Mouse (Mus musculus): ENCODE data around the gene Gm428. TPM values are rescaled to one million over a fixed set of nuclear protein-coding genes. Genes with fewer than 3 reads are reported as not detected.

The Gm428 gene
- polyA plus RNA-seq (2014; fragmentation: Illumina TruSeq; extraction: RNeasy Lipid Tissue Mini Kit (QIAGEN cat#74804); ENCODE audit: low read depth, low replicate concordance), result not detected

GRCm38 (mm10) chr4:73683216-73683615 is at the start of gene Gm428:
Gm428 (plus strand) TSS chr4:73683516.

DNA sequence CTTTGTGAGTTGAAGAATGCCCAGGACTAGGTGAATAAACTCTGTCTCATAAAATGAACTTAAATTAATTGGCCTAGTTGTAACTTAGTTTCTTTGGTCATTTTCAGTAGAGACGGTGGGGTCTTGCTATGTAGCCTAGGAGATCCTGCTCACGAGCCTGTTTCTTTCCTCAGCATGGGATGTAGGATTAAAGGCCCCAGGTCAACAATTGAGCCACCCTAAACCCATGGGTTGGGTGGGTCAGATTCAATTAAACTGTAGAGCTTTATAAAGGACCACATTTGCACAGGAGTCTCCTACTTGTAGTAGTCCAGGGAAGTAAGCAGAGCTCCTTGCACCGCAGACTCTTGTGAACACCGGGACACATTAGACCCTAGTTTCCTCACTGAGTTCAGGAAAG is 45.5 kb upstream of the Gm428 start, which contains the start of gene Gm11236:
Gene Gm11236, plus strand, starts transcription at position 301 of the 400 bp plus-strand sequence.

DNA sequence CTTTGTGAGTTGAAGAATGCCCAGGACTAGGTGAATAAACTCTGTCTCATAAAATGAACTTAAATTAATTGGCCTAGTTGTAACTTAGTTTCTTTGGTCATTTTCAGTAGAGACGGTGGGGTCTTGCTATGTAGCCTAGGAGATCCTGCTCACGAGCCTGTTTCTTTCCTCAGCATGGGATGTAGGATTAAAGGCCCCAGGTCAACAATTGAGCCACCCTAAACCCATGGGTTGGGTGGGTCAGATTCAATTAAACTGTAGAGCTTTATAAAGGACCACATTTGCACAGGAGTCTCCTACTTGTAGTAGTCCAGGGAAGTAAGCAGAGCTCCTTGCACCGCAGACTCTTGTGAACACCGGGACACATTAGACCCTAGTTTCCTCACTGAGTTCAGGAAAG is 15.3 kb upstream of the Gm428 start, which contains the start of gene Gm11239:
Gene Gm11239, plus strand, starts transcription at position 301 of the 400 bp plus-strand sequence.

Other genes starting within 250 kb of the Gm428 start
- not detected for gene Gm11238, start 75.6 kb upstream of the Gm428 start, polyA plus RNA-seq (2014; fragmentation: Illumina TruSeq; extraction: RNeasy Lipid Tissue Mini Kit (QIAGEN cat#74804); ENCODE audit: low read depth, low replicate concordance)
- gene Gm11237, start 60.5 kb upstream of the Gm428 start, polyA plus RNA-seq (2014; fragmentation: Illumina TruSeq; extraction: RNeasy Lipid Tissue Mini Kit (QIAGEN cat#74804); ENCODE audit: low read depth, low replicate concordance), result not detected
- gene Gm11236, start 45.4 kb upstream of the Gm428 start, polyA plus RNA-seq (2014; fragmentation: Illumina TruSeq; extraction: RNeasy Lipid Tissue Mini Kit (QIAGEN cat#74804); ENCODE audit: low read depth, low replicate concordance), result not detected
- gene Gm11239, start 15.2 kb upstream of the Gm428 start, polyA plus RNA-seq (2014; fragmentation: Illumina TruSeq; extraction: RNeasy Lipid Tissue Mini Kit (QIAGEN cat#74804); ENCODE audit: low read depth, low replicate concordance), result not detected
- gene Rasef, start 107.5 kb downstream of the Gm428 start, polyA plus RNA-seq (2014; fragmentation: Illumina TruSeq; extraction: RNeasy Lipid Tissue Mini Kit (QIAGEN cat#74804); ENCODE audit: low read depth, low replicate concordance), result 16.5 TPM
- gene Gm11758, start 192.8 kb downstream of the Gm428 start, polyA plus RNA-seq (2014; fragmentation: Illumina TruSeq; extraction: RNeasy Lipid Tissue Mini Kit (QIAGEN cat#74804); ENCODE audit: low read depth, low replicate concordance), result not detected
- gene Gm11757, start 207.6 kb downstream of the Gm428 start, polyA plus RNA-seq (2014; fragmentation: Illumina TruSeq; extraction: RNeasy Lipid Tissue Mini Kit (QIAGEN cat#74804); ENCODE audit: low read depth, low replicate concordance), result not detected
- gene Gm13871, start 222.4 kb downstream of the Gm428 start, polyA plus RNA-seq (2014; fragmentation: Illumina TruSeq; extraction: RNeasy Lipid Tissue Mini Kit (QIAGEN cat#74804); ENCODE audit: low read depth, low replicate concordance), result not detected
- gene Gm11756, start 237.2 kb downstream of the Gm428 start, polyA plus RNA-seq (2014; fragmentation: Illumina TruSeq; extraction: RNeasy Lipid Tissue Mini Kit (QIAGEN cat#74804); ENCODE audit: low read depth, low replicate concordance), result not detected

Measured in adipose tissue, adult 10 weeks (tissue).